In genomic region chr11:75159564-75159963, GRCm38 (mm10) we compare ENCODE assay signal across 9 mouse cellular contexts. TPM values are rescaled to one million over a fixed set of nuclear protein-coding genes. Genes with fewer than 3 reads are reported as not detected.
A peak's percentile ranks its signal among the peaks of the same experiment; 100 is the strongest.
DNase-seq lines count a peak whose midpoint lies in the region; ATAC-seq and TF ChIP-seq lines count a peak whose summit lies in the region.
"Had no signal": no experiment of that assay in that cellular context is flagged by ENCODE, and none has a peak within 500 bp of the region (broad histone marks: within the 10 kb centered on the region; RNA-seq: fewer than 3 reads in every experiment).

No protein-coding gene starts in this region.

- H3K27me3 ChIP-seq in midbrain, postnatal 0 days (ENCODE audit: insufficient read depth, low read length): peaks cover 19% of the 10 kb centered on the region
- peaks cover 17% of the 10 kb centered on the region for H3K27me3 ChIP-seq in midbrain, embryonic 14.5 days (ENCODE audit: control insufficient read depth, insufficient read depth, low read length)
- H3K27me3 ChIP-seq in kidney, embryonic 14.5 days (ENCODE audit: control insufficient read depth, insufficient read depth, low read length): peaks cover under 1% of the 10 kb centered on the region; the same call in 1 of the 2 replicates
- H3K27me3 ChIP-seq in stomach, postnatal 0 days (ENCODE audit: control insufficient read depth, insufficient read depth, low read length): no peaks in the 10 kb centered on the region

- TF ChIP-seq CTCF in midbrain, postnatal 0 days (IDR thresholded peaks at IDR 0.05): peak; percentile 49
- TF ChIP-seq CTCF in stomach, postnatal 0 days (IDR thresholded peaks at IDR 0.05; ENCODE audit: low read depth): peak; percentile 69

- no peak for ATAC-seq in midbrain, postnatal 0 days (ENCODE audit: low FRiP score)
- ATAC-seq in midbrain, embryonic 14.5 days (ENCODE audit: low FRiP score, low TSS enrichment): no peak
- ATAC-seq in kidney, embryonic 14.5 days (ENCODE audit: low FRiP score, low TSS enrichment): 0 out of 2 replicates have a peak, but pooled peaks have one; percentile 2
- ATAC-seq in stomach, postnatal 0 days (ENCODE audit: low FRiP score, low TSS enrichment): no peak

- no peaks in the 10 kb centered on the region for H3K4me1 ChIP-seq in midbrain, postnatal 0 days (ENCODE audit: insufficient read depth, low read length)
- no peaks in the 10 kb centered on the region for H3K4me1 ChIP-seq in midbrain, embryonic 14.5 days (ENCODE audit: control insufficient read depth, insufficient read depth, low read length)
- H3K4me1 ChIP-seq in brown adipose tissue, adult 24 weeks (ENCODE audit: control insufficient read depth, insufficient read depth, insufficient read length, low read length): peaks cover 19% of the 10 kb centered on the region; the same call in 1 of the 2 replicates
- peaks cover 19% of the 10 kb centered on the region; the same call in 1 of the 2 replicates for H3K4me1 ChIP-seq in kidney, embryonic 14.5 days (ENCODE audit: control insufficient read depth, insufficient read depth, low read length)
- peaks cover 3% of the 10 kb centered on the region; the same call in 1 of the 2 replicates for H3K4me1 ChIP-seq in stomach, postnatal 0 days (replicated peaks; ENCODE audit: control insufficient read depth, insufficient read depth)

- no peak overlapping the region for H3K4me2 ChIP-seq in midbrain, postnatal 0 days (ENCODE audit: low read depth, low read length, poor library complexity, severe bottlenecking)
- H3K4me2 ChIP-seq in midbrain, embryonic 14.5 days (ENCODE audit: low read length): no peak overlapping the region
- H3K4me2 ChIP-seq in kidney, embryonic 14.5 days (replicated peaks; ENCODE audit: low read depth, low read length): no peak overlapping the region
- no peak overlapping the region for H3K4me2 ChIP-seq in stomach, postnatal 0 days (replicated peaks; ENCODE audit: low read depth)

- no peaks in the 10 kb centered on the region for H3K9me3 ChIP-seq in midbrain, postnatal 0 days (ENCODE audit: low read length)
- no peaks in the 10 kb centered on the region for H3K9me3 ChIP-seq in midbrain, embryonic 14.5 days (ENCODE audit: control insufficient read depth, low read length)
- no peaks in the 10 kb centered on the region for H3K9me3 ChIP-seq in kidney, embryonic 14.5 days (ENCODE audit: control insufficient read depth, low read length)
- no peaks in the 10 kb centered on the region for H3K9me3 ChIP-seq in stomach, postnatal 0 days (ENCODE audit: control insufficient read depth, low read length)
- H3K9me3 ChIP-seq: hindbrain, embryonic 10.5 days had no signal

- H3K4me3 ChIP-seq in midbrain, postnatal 0 days (ENCODE audit: low read depth, low read length): no peak overlapping the region
- H3K4me3 ChIP-seq in midbrain, embryonic 14.5 days (replicated peaks; ENCODE audit: low read depth, low read length): no peak overlapping the region
- H3K4me3 ChIP-seq in brown adipose tissue, adult 24 weeks (ENCODE audit: insufficient read depth, low read depth, low read length): no peak overlapping the region
- no peak overlapping the region for H3K4me3 ChIP-seq in kidney, embryonic 14.5 days (ENCODE audit: low read length)
- no peak overlapping the region for H3K4me3 ChIP-seq in stomach, postnatal 0 days (ENCODE audit: low read depth, low read length)
- H3K4me3 ChIP-seq: hindbrain, embryonic 10.5 days had no signal

- DNase-seq in midbrain, postnatal 0 days (ENCODE audit: low spot score): no peak
- DNase-seq in midbrain, embryonic 14.5 days: no peak
- DNase-seq in stomach, postnatal 0 days (ENCODE audit: low spot score): peak; percentile 47
- no peak for DNase-seq in urinary bladder, adult 18-20 months (ENCODE audit: low spot score in 2 of 2)
- DNase-seq in frontal cortex, postnatal 14 days (ENCODE audit: low spot score in 2 of 2): no peak
- DNase-seq: cerebellum, adult 18-20 months had no signal

- 66% methylated on average over 2 of the region's 2 CpGs for WGBS in midbrain, postnatal 0 days
- WGBS in midbrain, embryonic 14.5 days: 58% methylated on average over 2 of the region's 2 CpGs
- WGBS in kidney, embryonic 14.5 days: 70% methylated on average over 2 of the region's 2 CpGs
- WGBS in stomach, postnatal 0 days: 64% methylated on average over 2 of the region's 2 CpGs

- TF ChIP-seq EP300 in stomach, postnatal 0 days (optimal IDR thresholded peaks at IDR 0.05): no peak

- no peak overlapping the region for H3K27ac ChIP-seq in midbrain, postnatal 0 days (ENCODE audit: low read depth, low read length)
- no peak overlapping the region for H3K27ac ChIP-seq in midbrain, embryonic 14.5 days (replicated peaks; ENCODE audit: low read depth, low read length)
- H3K27ac ChIP-seq in brown adipose tissue, adult 24 weeks (replicated peaks; ENCODE audit: low read depth, low read length): peak overlapping the region; percentile 24
- no peak overlapping the region for H3K27ac ChIP-seq in kidney, embryonic 14.5 days (ENCODE audit: low read depth, low read length)
- H3K27ac ChIP-seq in stomach, postnatal 0 days (replicated peaks): no peak overlapping the region
- H3K27ac ChIP-seq: hindbrain, embryonic 10.5 days had no signal

- no peak overlapping the region for H3K9ac ChIP-seq in midbrain, postnatal 0 days (replicated peaks; ENCODE audit: low read length, poor library complexity, severe bottlenecking)
- H3K9ac ChIP-seq in midbrain, embryonic 14.5 days (replicated peaks; ENCODE audit: low read length): no peak overlapping the region
- H3K9ac ChIP-seq in kidney, embryonic 14.5 days (ENCODE audit: low read depth, low read length): no peak overlapping the region
- H3K9ac ChIP-seq in stomach, postnatal 0 days (ENCODE audit: low read length): no peak overlapping the region

- peaks cover 27% of the 10 kb centered on the region for H3K36me3 ChIP-seq in midbrain, postnatal 0 days (ENCODE audit: insufficient read depth, low read length)
- peaks cover 56% of the 10 kb centered on the region for H3K36me3 ChIP-seq in midbrain, embryonic 14.5 days (ENCODE audit: control insufficient read depth, insufficient read depth, low read length)
- peaks cover 49% of the 10 kb centered on the region for H3K36me3 ChIP-seq in kidney, embryonic 14.5 days (ENCODE audit: control insufficient read depth, insufficient read depth, low read length)
- peaks cover 20% of the 10 kb centered on the region for H3K36me3 ChIP-seq in stomach, postnatal 0 days (ENCODE audit: control insufficient read depth, insufficient read depth, low read length)

RNA-seq across cellular contexts. Expression of gene Hic1, which starts 9.8 kb away (rescaled TPM):
- total RNA-seq in midbrain, postnatal 0 days (2014; rRNA removed): 7.1 and 8.0 TPM in 2 replicates
- polyA plus RNA-seq in midbrain, postnatal 0 days (2015; fragmentation: Nextera tagmentation; extraction: Ambion mirVana): 1.4 and 1.5 TPM in 2 replicates
- polyA plus RNA-seq in midbrain, embryonic 14.5 days (2014; fragmentation: Nextera tagmentation; extraction: Ambion mirVana): 0.66 and 0.92 TPM in 2 replicates
- polyA plus RNA-seq in brown adipose tissue, adult 24 weeks (2012; ENCODE audit: insufficient read depth, insufficient read length, missing spikeins): 4.9 and 5.3 TPM in 2 replicates
- polyA plus RNA-seq in kidney, embryonic 14.5 days (2014; fragmentation: Nextera tagmentation; extraction: Ambion mirVana): 16.9 and 26.6 TPM in 2 replicates
- 6.6 and 8.2 TPM in 2 replicates for polyA plus RNA-seq in stomach, postnatal 0 days (2015; fragmentation: Nextera tagmentation; extraction: Ambion mirVana)

RNA-seq across cellular contexts. Expression of gene Ovca2, which starts 19.1 kb away (rescaled TPM):
- total RNA-seq in midbrain, postnatal 0 days (2014; rRNA removed): 14.2 and 26.0 TPM in 2 replicates
- polyA plus RNA-seq in midbrain, postnatal 0 days (2015; fragmentation: Nextera tagmentation; extraction: Ambion mirVana): 10.4 and 12.7 TPM in 2 replicates
- 15.4 and 20.2 TPM in 2 replicates for polyA plus RNA-seq in midbrain, embryonic 14.5 days (2014; fragmentation: Nextera tagmentation; extraction: Ambion mirVana)
- 10.4 and 13.2 TPM in 2 replicates for polyA plus RNA-seq in brown adipose tissue, adult 24 weeks (2012; ENCODE audit: insufficient read depth, insufficient read length, missing spikeins)
- 33.3 and 33.4 TPM in 2 replicates for polyA plus RNA-seq in kidney, embryonic 14.5 days (2014; fragmentation: Nextera tagmentation; extraction: Ambion mirVana)
- polyA plus RNA-seq in stomach, postnatal 0 days (2015; fragmentation: Nextera tagmentation; extraction: Ambion mirVana): 19.3 and 20.2 TPM in 2 replicates

RNA-seq across cellular contexts. Expression of gene Dph1, which starts 31.5 kb away (rescaled TPM):
- 17.4 and 19.9 TPM in 2 replicates for total RNA-seq in midbrain, postnatal 0 days (2014; rRNA removed)
- 10.8 and 12.1 TPM in 2 replicates for polyA plus RNA-seq in midbrain, postnatal 0 days (2015; fragmentation: Nextera tagmentation; extraction: Ambion mirVana)
- 13.7 and 14.8 TPM in 2 replicates for polyA plus RNA-seq in midbrain, embryonic 14.5 days (2014; fragmentation: Nextera tagmentation; extraction: Ambion mirVana)
- polyA plus RNA-seq in brown adipose tissue, adult 24 weeks (2012; ENCODE audit: insufficient read depth, insufficient read length, missing spikeins): 8.8 and 9.4 TPM in 2 replicates
- polyA plus RNA-seq in kidney, embryonic 14.5 days (2014; fragmentation: Nextera tagmentation; extraction: Ambion mirVana): 25.7 and 29.2 TPM in 2 replicates
- polyA plus RNA-seq in stomach, postnatal 0 days (2015; fragmentation: Nextera tagmentation; extraction: Ambion mirVana): 15.2 and 15.8 TPM in 2 replicates

RNA-seq across cellular contexts. Expression of gene Rtn4rl1, which starts 34.0 kb away (rescaled TPM):
- 15.4 and 18.5 TPM in 2 replicates for total RNA-seq in midbrain, postnatal 0 days (2014; rRNA removed)
- polyA plus RNA-seq in midbrain, postnatal 0 days (2015; fragmentation: Nextera tagmentation; extraction: Ambion mirVana): 16.2 and 17.5 TPM in 2 replicates
- 16.5 and 17.4 TPM in 2 replicates for polyA plus RNA-seq in midbrain, embryonic 14.5 days (2014; fragmentation: Nextera tagmentation; extraction: Ambion mirVana)
- polyA plus RNA-seq in brown adipose tissue, adult 24 weeks (2012; ENCODE audit: insufficient read depth, insufficient read length, missing spikeins): 5.3 and 6.1 TPM in 2 replicates
- 2.7 and 4.2 TPM in 2 replicates for polyA plus RNA-seq in kidney, embryonic 14.5 days (2014; fragmentation: Nextera tagmentation; extraction: Ambion mirVana)
- polyA plus RNA-seq in stomach, postnatal 0 days (2015; fragmentation: Nextera tagmentation; extraction: Ambion mirVana): 2.1 and 2.9 TPM in 2 replicates
